Mouse (Mus musculus): Measurements from ENCODE around the gene Vps4a. TPM values are rescaled to one million over a fixed set of nuclear protein-coding genes. Genes with fewer than 3 reads are reported as not detected.
A peak's percentile ranks its signal among the peaks of the same experiment; 100 is the strongest.

Gene Vps4a
- total and polyA plus RNA-seq, 3 experiments, result 38.1 to 43.2 TPM; not detected in 1

- peak; percentile 97 for TF ChIP-seq SIN3A (IDR thresholded peaks at IDR 0.05; ENCODE audit: low read length)
- TF ChIP-seq NRF1 (IDR thresholded peaks at IDR 0.05; ENCODE audit: insufficient read depth, low read depth, low read length, poor library complexity, severe bottlenecking), result peak; percentile 77
- peak; percentile 69; the same call in 1 of the 2 replicates for TF ChIP-seq ZMIZ1 (IDR thresholded peaks at IDR 0.05; ENCODE audit: low read depth, low read length)
- 0 out of 2 replicates have a peak, but pooled peaks have one; percentile 29 for TF ChIP-seq ETS1 (IDR thresholded peaks at IDR 0.05; ENCODE audit: low read depth, low read length)
Observed at GRCm38 (mm10) chr8:107056076-107056972, 25.3 kb downstream of the Vps4a start, which contains the start of the genes Cog8 and Nip7 (continued).

- Histone ChIP-seq H3K9ac (ENCODE audit: control insufficient read depth, low read depth, low read length, poor library complexity, severe bottlenecking) (peak overlapping the region; percentile 94), H3K36me3 (ENCODE audit: control insufficient read depth in 1 of 2, insufficient read depth in 2 of 2, low read length in 2 of 2) (peaks cover 3 to 27% of the 10 kb centered on the region in 2 experiments), H3K27me3 (ENCODE audit: control insufficient read depth in 1 of 2, insufficient read depth in 2 of 2, low read length in 2 of 2) (no peaks in the 10 kb centered on the region), H3K4me1 (ENCODE audit: control insufficient read depth in 1 of 2, insufficient read depth in 2 of 2, low read length in 2 of 2) (peaks cover 0 to 17% of the 10 kb centered on the region in 2 experiments; a peak in 2 of 4 replicates), H3K4me3 (ENCODE audit: control insufficient read depth in 1 of 2, insufficient read depth in 1 of 2, low read depth in 2 of 2, low read length in 2 of 2) (peak overlapping the region; percentile 82 to 92), H3K27ac (ENCODE audit: control insufficient read depth, low read depth, low read length) (peak overlapping the region; percentile 67), H3K9me3 (replicated peaks; ENCODE audit: insufficient read depth, low read length) (no peaks in the 10 kb centered on the region), H3K79me2 (ENCODE audit: control insufficient read depth, insufficient read depth, low read length, poor library complexity) (peaks cover 46% of the 10 kb centered on the region)
- TF ChIP-seq ZMIZ1 (IDR thresholded peaks at IDR 0.05; ENCODE audit: low read depth, low read length), result no peak
- TF ChIP-seq POLR2A (IDR thresholded peaks at IDR 0.05; ENCODE audit: control insufficient read depth in 1 of 2, insufficient read depth in 1 of 2, low read depth in 1 of 2, low read length in 2 of 2, poor library complexity in 1 of 2), result peak in 1 of 2 experiments; percentile 13; a peak in 2 of 4 replicates
- 0 out of 2 replicates have a peak, but pooled peaks have one; percentile 35 for TF ChIP-seq USF1 (IDR thresholded peaks at IDR 0.05; ENCODE audit: low read depth, low read length)
- peak; percentile 35; the same call in 1 of the 2 replicates for TF ChIP-seq E2F4 (IDR thresholded peaks at IDR 0.05; ENCODE audit: borderline replicate concordance, low read depth, low read length)
- TF ChIP-seq POLR2AphosphoS5 (IDR thresholded peaks at IDR 0.05; ENCODE audit: borderline replicate concordance, low read depth, low read length), result no peak
- peak; percentile 30 for TF ChIP-seq MXI1 (IDR thresholded peaks at IDR 0.05; ENCODE audit: low read depth, low read length)
- no peak for DNase-seq (ENCODE audit: low read depth, low spot score)
Observed at GRCm38 (mm10) chr8:107056973-107057369, 25.9 kb downstream of the Vps4a start.

- TF ChIP-seq ELF1 (IDR thresholded peaks at IDR 0.05; ENCODE audit: low read depth, low read length), result no peak
- no peak for TF ChIP-seq RCOR1 (IDR thresholded peaks at IDR 0.05; ENCODE audit: low read depth, low read length)
- no peak for TF ChIP-seq MAFK (IDR thresholded peaks at IDR 0.05; ENCODE audit: borderline replicate concordance, low read depth, low read length)
- no peak for TF ChIP-seq USF1 (IDR thresholded peaks at IDR 0.05; ENCODE audit: low read depth, low read length)
- TF ChIP-seq POLR2AphosphoS2 (IDR thresholded peaks at IDR 0.05; ENCODE audit: low read length), result no peak
- no peak for TF ChIP-seq EP300 (IDR thresholded peaks at IDR 0.05; ENCODE audit: low read depth in 1 of 2, low read length in 2 of 2)
- no peak for TF ChIP-seq JUND (IDR thresholded peaks at IDR 0.05; ENCODE audit: low read depth, low read length)
- no peak for TF ChIP-seq ZC3H11A (IDR thresholded peaks at IDR 0.05; ENCODE audit: low read depth, low read length)
- TF ChIP-seq TBP (IDR thresholded peaks at IDR 0.05; ENCODE audit: low read depth, low read length), result no peak
- TF ChIP-seq ZMIZ1 (IDR thresholded peaks at IDR 0.05; ENCODE audit: low read depth, low read length), result no peak
- TF ChIP-seq E2F4 (IDR thresholded peaks at IDR 0.05; ENCODE audit: borderline replicate concordance, low read depth, low read length), result no peak
- no peak for TF ChIP-seq KAT2A (conservative IDR thresholded peaks at IDR 0.05; ENCODE audit: low read depth, low read length)
- no peak for TF ChIP-seq GATA1 (IDR thresholded peaks at IDR 0.05; ENCODE audit: low read depth, low read length)
- no peak for TF ChIP-seq SIN3A (IDR thresholded peaks at IDR 0.05; ENCODE audit: low read length)
- no peak for TF ChIP-seq CHD1 (IDR thresholded peaks at IDR 0.05; ENCODE audit: low read depth, low read length)
- no peak for DNase-seq (ENCODE audit: low read depth, low spot score)
- H3K27ac ChIP-seq (ENCODE audit: control insufficient read depth, low read depth, low read length), result no peak overlapping the region
- H3K79me2 ChIP-seq (ENCODE audit: control insufficient read depth, insufficient read depth, low read length, poor library complexity), result peaks cover 11% of the 10 kb centered on the region
- H3K9me3 ChIP-seq (replicated peaks; ENCODE audit: insufficient read depth, low read length), result no peaks in the 10 kb centered on the region
- no peak overlapping the region for H3K4me3 ChIP-seq (ENCODE audit: control insufficient read depth in 1 of 2, insufficient read depth in 1 of 2, low read depth in 2 of 2, low read length in 2 of 2)
- peaks cover 3 to 15% of the 10 kb centered on the region in 2 experiments; a peak in 3 of 4 replicates for H3K36me3 ChIP-seq (ENCODE audit: control insufficient read depth in 1 of 2, insufficient read depth in 2 of 2, low read length in 2 of 2)
- H3K27me3 ChIP-seq (ENCODE audit: control insufficient read depth in 1 of 2, insufficient read depth in 2 of 2, low read length in 2 of 2), result no peaks in the 10 kb centered on the region
- peaks cover 0 to 10% of the 10 kb centered on the region in 2 experiments; a peak in 2 of 4 replicates for H3K4me1 ChIP-seq (ENCODE audit: control insufficient read depth in 1 of 2, insufficient read depth in 2 of 2, low read length in 2 of 2)
- H3K9ac ChIP-seq (ENCODE audit: control insufficient read depth, low read depth, low read length, poor library complexity, severe bottlenecking), result no peak overlapping the region
Observed at GRCm38 (mm10) chr8:107062613-107063012, 31.6 kb downstream of the Vps4a start.

Measured in MEL (cell line).